Mouse (Mus musculus): Measurements from ENCODE around the gene Setdb1. TPM values are rescaled to one million over a fixed set of nuclear protein-coding genes. Genes with fewer than 3 reads are reported as not detected.

The Setdb1 gene
- polyA plus RNA-seq, 1 experiment from 2014 or later, result 27.7 TPM

GRCm38 (mm10) chr3:95337345-95337744 is 19.7 kb downstream of the Setdb1 start:
- H3K4me3 ChIP-seq (ENCODE audit: inconsistent target), result no peak overlapping the region
- 91% methylated on average over 4 of the region's 4 CpGs for WGBS (ENCODE audit: missing documents)
- no peaks in the 10 kb centered on the region for H3K79me2 ChIP-seq (ENCODE audit: inconsistent target)
- peaks cover 97% of the 10 kb centered on the region for H3K36me3 ChIP-seq (ENCODE audit: inconsistent target)
- no peak overlapping the region for H3K27ac ChIP-seq

- no peak overlapping the region for H3K27ac ChIP-seq
- H3K4me3 ChIP-seq (ENCODE audit: inconsistent target), result no peak overlapping the region
- WGBS (ENCODE audit: missing documents), result no CpG with 5 or more reads among the region's 1 CpGs
- no peaks in the 10 kb centered on the region for H3K79me2 ChIP-seq (ENCODE audit: inconsistent target)
- H3K36me3 ChIP-seq (ENCODE audit: inconsistent target), result peaks cover 85% of the 10 kb centered on the region
Observed at GRCm38 (mm10) chr3:95331528-95331927, 25.5 kb downstream of the Setdb1 start.

- Histone ChIP-seq H3K27ac (no peak overlapping the region), H3K79me2 (ENCODE audit: inconsistent target) (no peaks in the 10 kb centered on the region), H3K36me3 (ENCODE audit: inconsistent target) (peaks cover 85% of the 10 kb centered on the region), H3K4me3 (ENCODE audit: inconsistent target) (no peak overlapping the region)
- WGBS (ENCODE audit: missing documents), result 100% methylated on average over 1 of the region's 1 CpGs
Observed at GRCm38 (mm10) chr3:95328803-95329404, 28.1 kb downstream of the Setdb1 start.

GRCm38 (mm10) chr3:95324454-95325144 is 32.4 kb downstream of the Setdb1 start:
- Histone ChIP-seq H3K36me3 (ENCODE audit: inconsistent target) (peaks cover 93% of the 10 kb centered on the region), H3K27ac (no peak overlapping the region), H3K4me3 (ENCODE audit: inconsistent target) (no peak overlapping the region), H3K79me2 (ENCODE audit: inconsistent target) (peaks cover 23% of the 10 kb centered on the region)
- 86% methylated on average over 6 of the region's 6 CpGs for WGBS (ENCODE audit: missing documents)

GRCm38 (mm10) chr3:95323429-95323828 is 33.6 kb downstream of the Setdb1 start:
- H3K27ac ChIP-seq, result no peak overlapping the region
- peaks cover 35% of the 10 kb centered on the region for H3K79me2 ChIP-seq (ENCODE audit: inconsistent target)
- 41% methylated on average over 3 of the region's 3 CpGs for WGBS (ENCODE audit: missing documents)
- peaks cover 87% of the 10 kb centered on the region for H3K36me3 ChIP-seq (ENCODE audit: inconsistent target)
- H3K4me3 ChIP-seq (ENCODE audit: inconsistent target), result no peak overlapping the region

GRCm38 (mm10) chr3:95319701-95320625 is 37.0 kb downstream of the Setdb1 start:
- peaks cover 65% of the 10 kb centered on the region for H3K79me2 ChIP-seq (ENCODE audit: inconsistent target)
- no peak overlapping the region for H3K4me3 ChIP-seq (ENCODE audit: inconsistent target)
- no peak overlapping the region for H3K27ac ChIP-seq
- peaks cover 56% of the 10 kb centered on the region for H3K36me3 ChIP-seq (ENCODE audit: inconsistent target)
- WGBS (ENCODE audit: missing documents), result 94% methylated on average over 12 of the region's 12 CpGs

GRCm38 (mm10) chr3:95319110-95319509 is 37.9 kb downstream of the Setdb1 start:
- 56% methylated on average over 2 of the region's 2 CpGs for WGBS (ENCODE audit: missing documents)
- Histone ChIP-seq H3K79me2 (ENCODE audit: inconsistent target) (peaks cover 72% of the 10 kb centered on the region), H3K27ac (no peak overlapping the region), H3K4me3 (ENCODE audit: inconsistent target) (no peak overlapping the region), H3K36me3 (ENCODE audit: inconsistent target) (peaks cover 48% of the 10 kb centered on the region)

GRCm38 (mm10) chr3:95318548-95318947 is 38.5 kb downstream of the Setdb1 start:
- 40% methylated on average over 6 of the region's 6 CpGs for WGBS (ENCODE audit: missing documents)
- Histone ChIP-seq H3K36me3 (ENCODE audit: inconsistent target) (peaks cover 42% of the 10 kb centered on the region), H3K79me2 (ENCODE audit: inconsistent target) (peaks cover 77% of the 10 kb centered on the region), H3K4me3 (ENCODE audit: inconsistent target) (no peak overlapping the region), H3K27ac (peak overlapping the region; percentile 4; the same call in 1 of the 2 replicates)

- Histone ChIP-seq H3K27ac (no peak overlapping the region), H3K36me3 (ENCODE audit: inconsistent target) (peaks cover 33% of the 10 kb centered on the region), H3K79me2 (ENCODE audit: inconsistent target) (peaks cover 81% of the 10 kb centered on the region), H3K4me3 (ENCODE audit: inconsistent target) (no peak overlapping the region)
- WGBS (ENCODE audit: missing documents), result 38% methylated on average over 12 of the region's 12 CpGs
Observed at GRCm38 (mm10) chr3:95317414-95318080, 39.5 kb downstream of the Setdb1 start.

GRCm38 (mm10) chr3:95315844-95316550 is 41.0 kb downstream of the Setdb1 start:
- WGBS (ENCODE audit: missing documents), result 5% methylated on average over 9 of the region's 9 CpGs
- Histone ChIP-seq H3K4me3 (ENCODE audit: inconsistent target) (peak overlapping the region; percentile 79), H3K27ac (peak overlapping the region; percentile 75), H3K79me2 (ENCODE audit: inconsistent target) (peaks cover 72% of the 10 kb centered on the region), H3K36me3 (ENCODE audit: inconsistent target) (peaks cover 17% of the 10 kb centered on the region)

- H3K36me3 ChIP-seq (ENCODE audit: inconsistent target), result peaks cover 10% of the 10 kb centered on the region
- H3K27ac ChIP-seq, result peak overlapping the region; percentile 75
- WGBS (ENCODE audit: missing documents), result under 1% methylated on average over 67 of the region's 71 CpGs
- peak overlapping the region; percentile 79 for H3K4me3 ChIP-seq (ENCODE audit: inconsistent target)
- peaks cover 65% of the 10 kb centered on the region for H3K79me2 ChIP-seq (ENCODE audit: inconsistent target)
Observed at GRCm38 (mm10) chr3:95315094-95315843, 41.7 kb downstream of the Setdb1 start.

GRCm38 (mm10) chr3:95314486-95315093 is 42.4 kb downstream of the Setdb1 start, which contains the start of gene Cers2:
Cers2 (plus strand) TSS chr3:95314791.
- Histone ChIP-seq H3K36me3 (ENCODE audit: inconsistent target) (peaks cover 4% of the 10 kb centered on the region; the same call in 1 of the 2 replicates), H3K4me3 (ENCODE audit: inconsistent target) (peak within 1 kb of the TSS; percentile 79), H3K27ac (peak within 1 kb of the TSS; percentile 94), H3K79me2 (ENCODE audit: inconsistent target) (peaks cover 58% of the 10 kb centered on the region)
- WGBS (ENCODE audit: missing documents), result 6% methylated on average over 27 of the region's 27 CpGs

- 64% methylated on average over 6 of the region's 6 CpGs for WGBS (ENCODE audit: missing documents)
- H3K27ac ChIP-seq, result peak overlapping the region; percentile 94
- H3K79me2 ChIP-seq (ENCODE audit: inconsistent target), result peaks cover 53% of the 10 kb centered on the region
- peak overlapping the region; percentile 56 for H3K4me3 ChIP-seq (ENCODE audit: inconsistent target)
- 0 out of 2 replicates have a peak, but pooled peaks cover 4% of the 10 kb centered on the region for H3K36me3 ChIP-seq (ENCODE audit: inconsistent target)
Observed at GRCm38 (mm10) chr3:95314075-95314474, 42.9 kb downstream of the Setdb1 start.
